Mouse (Mus musculus) G1E (cell line): ENCODE measurements at regions not wholly inside any gene's neighbourhood (a gene's known extent, or its start where the extent isn't known, plus 50 kb on each side); places are given as distances from the start of the nearest gene placed in this dataset.

Experiments
- CTCF ChIP-seq: IDR thresholded peaks from 2 replicates; pipeline ENCODE4 v1.5.1; 2012; ENCODE audit warnings: low read depth, low read length, inconsistent platforms, mixed read lengths
- GATA1 ChIP-seq: IDR thresholded peaks from 2 replicates; pipeline ENCODE4 v1.6.1; 2012; ENCODE audit warnings: borderline replicate concordance, low read length, inconsistent platforms, mixed read lengths
- GATA2 ChIP-seq: IDR thresholded peaks from 2 replicates; pipeline ENCODE4 v1.6.1; 2012; ENCODE audit warnings: low read depth, low read length, inconsistent platforms, borderline replicate concordance
- POLR2AphosphoS5 ChIP-seq: IDR thresholded peaks from 2 replicates; pipeline ENCODE4 v1.6.1; 2012; ENCODE audit warnings: low read depth, low read length, inconsistent platforms; ENCODE audit not compliant: insufficient replicate concordance

GRCm38 (mm10) chr1:4602386-4602785 is 205.3 kb upstream of the Gm37988 start:
- no peak for TF ChIP-seq CTCF
- no peak for TF ChIP-seq GATA1
- TF ChIP-seq POLR2AphosphoS5 = no peak
- no peak for TF ChIP-seq GATA2
